Mouse (Mus musculus): Measurements from ENCODE around the gene 1700034J05Rik. TPM values are rescaled to one million over a fixed set of nuclear protein-coding genes. Genes with fewer than 3 reads are reported as not detected.

Gene 1700034J05Rik
- polyA plus RNA-seq, 1 experiment: not detected

DNA sequence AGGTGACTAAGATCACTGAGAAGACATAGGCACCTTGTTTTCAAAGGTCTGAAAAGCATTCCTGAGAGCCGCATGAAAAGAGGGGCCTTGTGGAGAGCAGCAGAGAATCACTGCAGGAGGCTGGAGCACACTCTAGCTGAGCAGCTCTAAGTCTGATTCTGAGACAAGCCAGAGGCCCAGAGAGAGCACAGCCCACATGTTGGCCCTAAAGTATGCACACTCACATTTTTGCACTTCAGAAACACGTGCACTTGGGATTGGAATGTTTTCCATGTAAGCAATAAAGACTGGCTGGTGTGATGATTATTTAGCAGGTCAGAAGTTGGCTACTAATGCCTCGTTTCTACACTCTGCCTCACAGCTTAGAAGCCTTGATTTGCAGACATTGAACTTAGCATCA, 25.7 kb upstream of the 1700034J05Rik start:
- H3K4me3 ChIP-seq (ENCODE audit: insufficient read depth, low read length): no peak overlapping the region
- TF ChIP-seq POLR2A (IDR thresholded peaks at IDR 0.05; ENCODE audit: borderline replicate concordance, low read depth, low read length) (no peak), CTCF (IDR thresholded peaks at IDR 0.05; ENCODE audit: low read depth, low read length) (no peak)
- peaks cover 21% of the 10 kb centered on the region for H3K4me1 ChIP-seq (ENCODE audit: control insufficient read depth, insufficient read depth, low read length)
- H3K27ac ChIP-seq (ENCODE audit: insufficient read depth, low read depth, low read length): no peak overlapping the region

GRCm38 (mm10) chr6:146979115-146979744, 25.0 kb upstream of the 1700034J05Rik start:
- no peak overlapping the region for H3K4me3 ChIP-seq (ENCODE audit: insufficient read depth, low read length)
- TF ChIP-seq CTCF (IDR thresholded peaks at IDR 0.05; ENCODE audit: low read depth, low read length) (no peak), POLR2A (IDR thresholded peaks at IDR 0.05; ENCODE audit: borderline replicate concordance, low read depth, low read length) (no peak)
- H3K27ac ChIP-seq (ENCODE audit: insufficient read depth, low read depth, low read length): no peak overlapping the region
- H3K4me1 ChIP-seq (ENCODE audit: control insufficient read depth, insufficient read depth, low read length): peaks cover 17% of the 10 kb centered on the region

- no peak for TF ChIP-seq POLR2A (IDR thresholded peaks at IDR 0.05; ENCODE audit: borderline replicate concordance, low read depth, low read length)
- H3K4me3 ChIP-seq (ENCODE audit: insufficient read depth, low read length): no peak overlapping the region
- peaks cover 11% of the 10 kb centered on the region for H3K4me1 ChIP-seq (ENCODE audit: control insufficient read depth, insufficient read depth, low read length)
- no peak overlapping the region for H3K27ac ChIP-seq (ENCODE audit: insufficient read depth, low read depth, low read length)
Observed at GRCm38 (mm10) chr6:146978691-146979114, 24.5 kb upstream of the 1700034J05Rik start.

DNA sequence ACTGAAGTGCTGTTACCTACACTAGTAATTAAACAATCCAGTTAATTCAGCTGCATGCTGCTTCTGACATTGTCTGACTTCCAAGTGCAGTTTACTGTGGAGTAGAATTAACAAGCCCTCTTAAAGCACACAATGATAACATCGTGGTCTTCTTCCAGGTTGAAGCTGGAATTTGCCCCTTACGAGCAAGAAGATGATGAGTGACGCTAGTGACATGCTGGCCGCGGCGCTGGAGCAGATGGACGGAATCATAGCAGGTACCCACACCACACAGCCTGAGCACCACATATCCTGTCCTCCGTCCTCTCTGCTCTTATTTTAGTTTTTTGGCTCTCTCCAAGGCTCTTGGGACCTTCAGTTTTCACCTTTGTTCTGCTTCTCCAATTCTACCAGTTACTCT, 22.2 kb upstream of the 1700034J05Rik start:
- TF ChIP-seq POLR2A (IDR thresholded peaks at IDR 0.05; ENCODE audit: borderline replicate concordance, low read depth, low read length) (no peak), CTCF (IDR thresholded peaks at IDR 0.05; ENCODE audit: low read depth, low read length) (no peak)
- H3K4me1 ChIP-seq (ENCODE audit: control insufficient read depth, insufficient read depth, low read length): peaks cover 3% of the 10 kb centered on the region; the same call in 1 of the 2 replicates
- no peak overlapping the region for H3K4me3 ChIP-seq (ENCODE audit: insufficient read depth, low read length)
- no peak overlapping the region for H3K27ac ChIP-seq (ENCODE audit: insufficient read depth, low read depth, low read length)

GRCm38 (mm10) chr6:146973830-146974229, 19.6 kb upstream of the 1700034J05Rik start:
- TF ChIP-seq POLR2A (IDR thresholded peaks at IDR 0.05; ENCODE audit: borderline replicate concordance, low read depth, low read length): no peak
- no peak for TF ChIP-seq CTCF (IDR thresholded peaks at IDR 0.05; ENCODE audit: low read depth, low read length)
- H3K4me1 ChIP-seq (ENCODE audit: control insufficient read depth, insufficient read depth, low read length): peaks cover 3% of the 10 kb centered on the region; the same call in 1 of the 2 replicates
- no peak overlapping the region for H3K27ac ChIP-seq (ENCODE audit: insufficient read depth, low read depth, low read length)
- no peak overlapping the region for H3K4me3 ChIP-seq (ENCODE audit: insufficient read depth, low read length)

- no peak overlapping the region for H3K27ac ChIP-seq (ENCODE audit: insufficient read depth, low read depth, low read length)
- H3K4me1 ChIP-seq (ENCODE audit: control insufficient read depth, insufficient read depth, low read length): peaks cover 3% of the 10 kb centered on the region; the same call in 1 of the 2 replicates
- no peak overlapping the region for H3K4me3 ChIP-seq (ENCODE audit: insufficient read depth, low read length)
- no peak for TF ChIP-seq CTCF (IDR thresholded peaks at IDR 0.05; ENCODE audit: low read depth, low read length)
- TF ChIP-seq POLR2A (IDR thresholded peaks at IDR 0.05; ENCODE audit: borderline replicate concordance, low read depth, low read length): no peak
Observed at GRCm38 (mm10) chr6:146973406-146973805, 19.2 kb upstream of the 1700034J05Rik start.

- Histone ChIP-seq H3K4me3 (ENCODE audit: insufficient read depth, low read length) (no peak overlapping the region), H3K27ac (ENCODE audit: insufficient read depth, low read depth, low read length) (no peak overlapping the region), H3K4me1 (ENCODE audit: control insufficient read depth, insufficient read depth, low read length) (peaks cover 3% of the 10 kb centered on the region; the same call in 1 of the 2 replicates)
- no peak for TF ChIP-seq POLR2A (IDR thresholded peaks at IDR 0.05; ENCODE audit: borderline replicate concordance, low read depth, low read length)
Observed at GRCm38 (mm10) chr6:146972740-146973139, 18.5 kb upstream of the 1700034J05Rik start.

DNA sequence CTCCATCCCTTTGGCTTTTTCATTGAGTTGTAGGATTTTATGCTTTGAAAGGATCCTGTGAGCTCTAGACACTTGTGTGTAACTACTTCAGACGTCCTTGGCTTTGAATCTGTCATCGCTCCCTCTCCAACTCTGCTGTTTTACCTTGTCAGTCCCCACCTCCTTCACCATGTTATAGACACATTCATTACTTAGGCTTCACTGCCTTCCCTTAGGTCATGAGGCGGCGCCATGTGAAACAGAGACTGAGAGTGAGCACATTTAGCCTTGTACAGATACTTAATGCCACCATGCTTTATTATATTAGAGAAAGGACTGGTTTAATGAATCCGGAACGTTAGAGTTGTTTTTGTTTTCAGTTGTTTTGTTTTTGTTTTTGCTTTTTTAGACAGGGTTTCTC, 17.8 kb upstream of the 1700034J05Rik start:
- no peak for TF ChIP-seq CTCF (IDR thresholded peaks at IDR 0.05; ENCODE audit: low read depth, low read length)
- no peak for TF ChIP-seq POLR2A (IDR thresholded peaks at IDR 0.05; ENCODE audit: borderline replicate concordance, low read depth, low read length)
- Histone ChIP-seq H3K4me1 (ENCODE audit: control insufficient read depth, insufficient read depth, low read length) (peaks cover 3% of the 10 kb centered on the region; the same call in 1 of the 2 replicates), H3K4me3 (ENCODE audit: insufficient read depth, low read length) (no peak overlapping the region), H3K27ac (ENCODE audit: insufficient read depth, low read depth, low read length) (no peak overlapping the region)

DNA sequence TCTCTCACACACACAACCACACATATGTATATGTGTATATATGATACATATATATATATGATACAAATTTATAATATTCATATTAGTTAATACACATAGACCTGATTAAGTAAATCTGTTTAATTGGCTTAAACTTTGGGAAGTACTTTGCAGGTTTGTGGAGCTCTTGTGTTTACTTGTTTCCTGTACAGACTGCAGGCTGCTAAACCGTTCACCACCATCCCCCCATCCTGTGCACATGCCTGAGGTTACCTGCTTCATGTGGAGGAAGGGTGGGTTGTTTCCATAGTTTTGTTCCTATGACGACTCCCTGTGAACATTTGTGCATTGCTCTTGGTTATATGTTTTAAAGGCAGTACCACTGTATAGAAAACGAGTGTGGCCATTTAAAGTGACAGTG, 17.1 kb upstream of the 1700034J05Rik start:
- Histone ChIP-seq H3K27ac (ENCODE audit: insufficient read depth, low read depth, low read length) (no peak overlapping the region), H3K4me3 (ENCODE audit: insufficient read depth, low read length) (no peak overlapping the region), H3K4me1 (ENCODE audit: control insufficient read depth, insufficient read depth, low read length) (peaks cover 3% of the 10 kb centered on the region; the same call in 1 of the 2 replicates)
- no peak for TF ChIP-seq CTCF (IDR thresholded peaks at IDR 0.05; ENCODE audit: low read depth, low read length)
- TF ChIP-seq POLR2A (IDR thresholded peaks at IDR 0.05; ENCODE audit: borderline replicate concordance, low read depth, low read length): no peak

GRCm38 (mm10) chr6:146970811-146971210, 16.6 kb upstream of the 1700034J05Rik start:
- Histone ChIP-seq H3K4me3 (ENCODE audit: insufficient read depth, low read length) (no peak overlapping the region), H3K27ac (ENCODE audit: insufficient read depth, low read depth, low read length) (no peak overlapping the region), H3K4me1 (ENCODE audit: control insufficient read depth, insufficient read depth, low read length) (peaks cover 3% of the 10 kb centered on the region; the same call in 1 of the 2 replicates)
- TF ChIP-seq POLR2A (IDR thresholded peaks at IDR 0.05; ENCODE audit: borderline replicate concordance, low read depth, low read length) (no peak), CTCF (IDR thresholded peaks at IDR 0.05; ENCODE audit: low read depth, low read length) (no peak)
